Mouse (Mus musculus): ENCODE measurements around the gene Diaph3. TPM values are rescaled to one million over a fixed set of nuclear protein-coding genes. Genes with fewer than 3 reads are reported as not detected.

Diaph3 gene
- total and polyA plus RNA-seq, 3 experiments: 16.2 to 36.9 (median 17.5) TPM

DNA sequence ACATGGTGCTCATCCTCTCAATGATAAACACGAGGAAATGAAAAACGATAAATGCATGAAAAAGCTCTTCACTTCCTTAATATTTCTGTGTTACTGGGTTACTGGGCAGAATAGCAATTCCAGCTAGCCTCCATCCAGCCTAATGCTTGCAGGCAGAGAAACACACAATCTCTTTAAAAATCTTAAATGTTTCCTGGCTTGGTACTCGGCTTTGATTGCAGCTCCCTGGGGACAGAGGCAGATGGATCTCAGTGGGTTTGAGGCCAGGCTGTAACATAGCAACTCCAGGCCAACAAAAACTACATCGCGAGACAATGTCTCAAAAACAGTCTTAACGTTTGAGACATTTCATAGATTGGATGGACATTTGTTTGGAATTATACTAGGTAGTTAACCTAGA lies 57.1 kb downstream of the Diaph3 start:
- H3K36me3 ChIP-seq (replicated peaks in 1 of 2; ENCODE audit: control insufficient read depth in 1 of 2, insufficient read depth in 1 of 2, low read length in 1 of 2): peaks cover 11 to 21% of the 10 kb centered on the region in 2 experiments
- no peak overlapping the region for H3K4me3 ChIP-seq (replicated peaks in 1 of 3; ENCODE audit: low read depth in 2 of 3, low read length in 2 of 3, poor library complexity in 1 of 3)
- H3K27ac ChIP-seq (ENCODE audit: insufficient read depth, low read depth): no peak overlapping the region
- H3K4me1 ChIP-seq (ENCODE audit: control insufficient read depth in 1 of 2, insufficient read depth in 2 of 2): peaks cover 0 to 13% of the 10 kb centered on the region in 2 experiments; a peak in 2 of 4 replicates
- no peak overlapping the region for H3K9ac ChIP-seq (ENCODE audit: insufficient read depth, low read depth)
- no peak for TF ChIP-seq ZNF384 (IDR thresholded peaks at IDR 0.05; ENCODE audit: low read depth, low read length)
- TF ChIP-seq SMC3 (IDR thresholded peaks at IDR 0.05; ENCODE audit: low read depth, low read length): no peak
- no peak for DNase-seq (ENCODE audit: extremely low read depth)
- no peaks in the 10 kb centered on the region for H3K27me3 ChIP-seq (replicated peaks)
- dilution Hi-C loops (cut with MboI; ENCODE audit: extremely low pct_ligation_motif_present, extremely low pct_unique_long_range_greater_than_20kb, low sequenced_read_pairs) (no loop called here), in situ Hi-C loops (cut with MboI; ENCODE audit: low pct_ligation_motif_present, low pct_unique_long_range_greater_than_20kb, low sequenced_read_pairs) (no loop called here)
- H3K79me2 ChIP-seq (replicated peaks; ENCODE audit: control insufficient read depth, extremely low read depth, insufficient read depth, poor library complexity, severe bottlenecking): 0 out of 2 replicates have a peak, but pooled peaks cover 3% of the 10 kb centered on the region
- no peak overlapping the region for H3K4me2 ChIP-seq (ENCODE audit: insufficient read depth, low read depth, poor library complexity, severe bottlenecking)
- H3K9me3 ChIP-seq (replicated peaks; ENCODE audit: low read length): peaks cover 3% of the 10 kb centered on the region

DNA sequence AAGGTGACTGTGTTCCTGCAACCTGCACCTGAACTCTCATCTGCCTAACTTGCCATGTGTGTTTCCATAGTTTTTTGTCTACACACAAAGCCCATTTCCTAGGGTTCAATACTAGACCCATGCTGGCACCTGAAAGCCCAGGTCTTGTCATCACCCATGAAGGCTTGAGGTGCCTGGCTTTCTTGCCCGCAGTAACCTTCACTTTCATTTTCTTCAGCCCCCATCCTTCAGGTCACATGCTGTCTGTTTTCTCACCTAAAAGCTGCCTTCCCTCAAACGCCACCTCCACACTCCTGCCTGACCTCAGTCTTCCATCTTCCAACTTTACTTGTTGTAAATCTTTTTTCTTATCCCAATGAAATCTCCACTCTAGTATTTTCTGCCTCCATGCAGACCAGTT lies 61.3 kb downstream of the Diaph3 start:
- Histone ChIP-seq H3K9me3 (replicated peaks; ENCODE audit: low read length) (no peaks in the 10 kb centered on the region), H3K4me1 (ENCODE audit: control insufficient read depth in 1 of 2, insufficient read depth in 2 of 2) (peaks cover 0 to 13% of the 10 kb centered on the region in 2 experiments; a peak in 2 of 4 replicates), H3K27ac (ENCODE audit: insufficient read depth, low read depth) (no peak overlapping the region), H3K27me3 (replicated peaks) (no peaks in the 10 kb centered on the region), H3K4me2 (ENCODE audit: insufficient read depth, low read depth, poor library complexity, severe bottlenecking) (peak overlapping the region; percentile 74), H3K9ac (ENCODE audit: insufficient read depth, low read depth) (no peak overlapping the region; the same call in 1 of the 2 replicates), H3K79me2 (replicated peaks; ENCODE audit: control insufficient read depth, extremely low read depth, insufficient read depth, poor library complexity, severe bottlenecking) (0 out of 2 replicates have a peak, but pooled peaks cover 3% of the 10 kb centered on the region), H3K36me3 (replicated peaks in 1 of 2; ENCODE audit: control insufficient read depth in 1 of 2, insufficient read depth in 1 of 2, low read length in 1 of 2) (peaks cover 2 to 23% of the 10 kb centered on the region in 2 experiments), H3K4me3 (replicated peaks in 1 of 3; ENCODE audit: low read depth in 2 of 3, low read length in 2 of 3, poor library complexity in 1 of 3) (peak overlapping the region in 1 of 3 experiments; percentile 24)
- dilution Hi-C loops (cut with MboI; ENCODE audit: extremely low pct_ligation_motif_present, extremely low pct_unique_long_range_greater_than_20kb, low sequenced_read_pairs): no loop called here
- TF ChIP-seq ZMIZ1 (IDR thresholded peaks at IDR 0.05; ENCODE audit: low read depth, low read length) (no peak), PAX5 (IDR thresholded peaks at IDR 0.05; ENCODE audit: low read length) (no peak), GABPA (IDR thresholded peaks at IDR 0.05; ENCODE audit: insufficient replicate concordance, low read depth, low read length) (no peak), POLR2A (IDR thresholded peaks at IDR 0.05; ENCODE audit: low read depth, low read length) (no peak), BHLHE40 (IDR thresholded peaks at IDR 0.05; ENCODE audit: low read depth, low read length) (no peak), ETS1 (conservative IDR thresholded peaks at IDR 0.05; ENCODE audit: low read depth, low read length) (no peak), SIN3A (IDR thresholded peaks at IDR 0.05; ENCODE audit: low read length) (no peak), CTCF (conservative IDR thresholded peaks at IDR 0.05 in 1 of 2, IDR thresholded peaks at IDR 0.05 in 1 of 2; ENCODE audit: low read depth in 2 of 2, low read length in 2 of 2) (no peak), ZKSCAN1 (IDR thresholded peaks at IDR 0.05; ENCODE audit: borderline replicate concordance, low read depth, low read length) (no peak), RAD21 (IDR thresholded peaks at IDR 0.05; ENCODE audit: low read depth, low read length) (no peak), CHD1 (IDR thresholded peaks at IDR 0.05; ENCODE audit: low read depth, low read length) (no peak)
- in situ Hi-C loops (cut with MboI; ENCODE audit: low pct_ligation_motif_present, low pct_unique_long_range_greater_than_20kb, low sequenced_read_pairs): no loop called here
- peak; percentile 25 for DNase-seq (ENCODE audit: extremely low read depth)

DNA sequence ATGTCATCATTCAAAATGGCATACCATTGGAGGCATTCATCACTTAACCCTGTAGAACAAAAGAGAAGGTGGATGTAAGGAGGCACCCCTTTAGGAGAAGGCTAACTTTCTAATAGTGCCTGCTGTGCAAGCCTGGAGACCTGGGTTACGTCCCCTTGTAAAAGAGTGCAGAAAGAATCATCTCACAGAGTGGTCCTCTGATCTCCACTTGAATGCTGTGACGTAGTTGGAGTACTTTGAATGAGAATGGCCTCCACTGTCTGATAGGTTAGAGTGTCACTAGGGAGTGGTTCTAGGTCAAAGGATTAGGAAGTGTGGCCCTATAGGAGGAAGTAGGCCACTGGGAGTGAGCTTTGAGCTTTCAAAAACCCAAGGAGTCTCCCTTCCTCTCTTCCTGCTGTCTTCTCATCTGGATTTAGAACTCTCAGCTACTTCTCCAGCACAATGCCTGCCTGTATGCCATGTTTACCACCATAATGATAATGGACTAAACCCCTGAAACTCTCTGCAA lies 66.0 kb downstream of the Diaph3 start:
- peaks cover 0 to 8% of the 10 kb centered on the region in 2 experiments; a peak in 2 of 4 replicates for H3K4me1 ChIP-seq (ENCODE audit: control insufficient read depth in 1 of 2, insufficient read depth in 2 of 2)
- H3K9me3 ChIP-seq (replicated peaks; ENCODE audit: low read length): no peaks in the 10 kb centered on the region
- no peak overlapping the region for H3K9ac ChIP-seq (ENCODE audit: insufficient read depth, low read depth)
- H3K4me2 ChIP-seq (ENCODE audit: insufficient read depth, low read depth, poor library complexity, severe bottlenecking): no peak overlapping the region
- no peak for DNase-seq (ENCODE audit: extremely low read depth)
- 0 out of 2 replicates have a peak, but pooled peaks cover 3% of the 10 kb centered on the region for H3K79me2 ChIP-seq (replicated peaks; ENCODE audit: control insufficient read depth, extremely low read depth, insufficient read depth, poor library complexity, severe bottlenecking)
- no peak overlapping the region for H3K27ac ChIP-seq (ENCODE audit: insufficient read depth, low read depth)
- H3K27me3 ChIP-seq (replicated peaks): no peaks in the 10 kb centered on the region
- peaks cover 5 to 46% of the 10 kb centered on the region in 2 experiments for H3K36me3 ChIP-seq (replicated peaks in 1 of 2; ENCODE audit: control insufficient read depth in 1 of 2, insufficient read depth in 1 of 2, low read length in 1 of 2)
- TF ChIP-seq RAD21 (IDR thresholded peaks at IDR 0.05; ENCODE audit: low read depth, low read length) (no peak), MAFK (IDR thresholded peaks at IDR 0.05; ENCODE audit: insufficient replicate concordance, low read length) (no peak), NELFE (IDR thresholded peaks at IDR 0.05; ENCODE audit: low read depth, low read length) (no peak), MXI1 (IDR thresholded peaks at IDR 0.05; ENCODE audit: low read depth, low read length) (no peak), IRF4 (IDR thresholded peaks at IDR 0.05; ENCODE audit: low read depth, low read length) (no peak), JUN (IDR thresholded peaks at IDR 0.05; ENCODE audit: insufficient read depth, low read depth, low read length) (no peak), ZKSCAN1 (IDR thresholded peaks at IDR 0.05; ENCODE audit: borderline replicate concordance, low read depth, low read length) (no peak), NRF1 (IDR thresholded peaks at IDR 0.05; ENCODE audit: low read depth, low read length) (no peak), E2F4 (IDR thresholded peaks at IDR 0.05; ENCODE audit: insufficient replicate concordance, low read depth, low read length) (no peak), UBTF (IDR thresholded peaks at IDR 0.05; ENCODE audit: low read depth, low read length) (no peak)
- no peak overlapping the region for H3K4me3 ChIP-seq (replicated peaks in 1 of 3; ENCODE audit: low read depth in 2 of 3, low read length in 2 of 3, poor library complexity in 1 of 3)
- in situ Hi-C loops (cut with MboI; ENCODE audit: low pct_ligation_motif_present, low pct_unique_long_range_greater_than_20kb, low sequenced_read_pairs): no loop called here
- dilution Hi-C loops (cut with MboI; ENCODE audit: extremely low pct_ligation_motif_present, extremely low pct_unique_long_range_greater_than_20kb, low sequenced_read_pairs): no loop called here
